8 mouse cellular contexts compared by ENCODE assay signal in the genomic region with DNA sequence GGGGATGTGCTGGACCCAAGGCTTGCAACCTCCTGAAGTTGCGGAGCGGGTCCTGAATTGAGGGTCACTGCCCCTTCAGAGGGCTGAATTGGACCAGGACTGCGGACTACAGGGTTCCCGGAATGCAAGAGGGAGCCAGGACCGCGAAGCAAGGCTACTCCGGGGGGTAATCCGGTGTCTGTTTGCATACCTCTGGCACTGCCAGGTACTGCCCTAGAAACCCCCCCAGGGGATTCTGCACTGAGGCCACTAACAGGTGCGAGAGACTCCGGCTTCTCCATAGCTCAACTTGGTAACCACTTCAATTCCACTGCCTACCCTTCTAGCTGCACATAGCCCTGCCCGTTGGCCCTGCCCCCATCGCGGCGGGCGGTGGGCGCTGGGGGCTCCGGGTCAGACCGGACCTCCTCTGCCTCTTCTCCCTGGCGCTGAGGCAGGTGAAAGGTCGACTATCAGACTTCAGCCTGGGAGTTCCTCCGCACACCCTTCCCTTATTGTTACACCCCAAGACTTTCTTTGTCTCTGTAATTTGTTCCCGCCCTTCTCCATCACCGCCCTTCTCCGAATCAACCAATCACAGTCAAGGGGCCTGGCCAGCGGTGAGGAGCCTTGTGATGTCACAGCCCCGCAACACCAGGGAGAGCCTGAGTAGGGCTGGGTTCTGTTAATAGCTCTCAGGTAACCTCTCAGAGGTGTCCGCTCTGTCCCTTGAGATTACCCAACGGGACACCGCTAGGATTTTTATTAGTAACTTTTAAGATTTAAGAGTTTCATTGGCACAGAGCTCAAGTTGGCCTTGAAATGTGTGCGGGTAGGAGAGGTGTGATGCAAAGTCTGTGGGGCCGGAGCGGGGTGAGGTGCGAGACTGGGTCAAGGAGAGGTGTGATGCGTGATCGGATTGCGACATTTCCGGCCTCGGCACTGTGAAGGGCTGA. TPM values are rescaled to one million over a fixed set of nuclear protein-coding genes. Genes with fewer than 3 reads are reported as not detected.
DNase-seq lines count a peak whose midpoint lies in the region; ATAC-seq lines count a peak whose summit lies in the region.

A gene (minus strand): TSS at position 517 of the 935 bp plus-strand sequence.
A gene (plus strand): TSS at position 602 of the 935 bp plus-strand sequence.

- H3K4me1 ChIP-seq in hindbrain, embryonic 12.5 days = peaks cover 35% of the 10 kb centered on the region

- H3K36me3 ChIP-seq in hindbrain, embryonic 12.5 days = peaks cover 22% of the 10 kb centered on the region

- peak; percentile 95 for DNase-seq in NIH3T3 (ENCODE audit: low read depth)
- DNase-seq in cerebellum, adult 9-11 months = peak; percentile 93
- peak; percentile 86 to 88 for DNase-seq in frontal cortex, postnatal 10 days (ENCODE audit: low spot score in 2 of 2)
- peak; percentile 83 to 93 for DNase-seq in layer of hippocampus, postnatal 14 days (ENCODE audit: low spot score in 2 of 2)
- DNase-seq in lung, postnatal 14 days = peak; percentile 91
- DNase-seq in retina, adult 2 months (ENCODE audit: low read depth, low spot score) = peak; percentile 78
- peak; percentile 87 to 94 for DNase-seq in thymus, postnatal 36 days

- no peaks in the 10 kb centered on the region for H3K9me3 ChIP-seq in hindbrain, embryonic 12.5 days (replicated peaks)

- H3K27me3 ChIP-seq in hindbrain, embryonic 12.5 days = no peaks in the 10 kb centered on the region

- ATAC-seq in hindbrain, embryonic 12.5 days (ENCODE audit: low FRiP score) = peak; percentile 95

- H3K27ac ChIP-seq in hindbrain, embryonic 12.5 days = peak within 1 kb of the TSS; percentile 89

- H3K9ac ChIP-seq in hindbrain, embryonic 12.5 days = peak within 1 kb of the TSS; percentile 97

- H3K4me3 ChIP-seq in hindbrain, embryonic 12.5 days = peak within 1 kb of the TSS; percentile 93

- under 1% methylated on average over 38 of the region's 38 CpGs for WGBS in hindbrain, embryonic 12.5 days

- H3K4me2 ChIP-seq in hindbrain, embryonic 12.5 days (replicated peaks) = peak within 1 kb of the TSS; percentile 96

RNA-seq across cellular contexts. Expression of the first gene that starts in this region (rescaled TPM):
- 17.8 TPM in 2 replicates for polyA plus RNA-seq in hindbrain, embryonic 12.5 days (2016; fragmentation: Nextera tagmentation; extraction: Ambion mirVana)
- 1 to 10 TPM; 1.5 to 2.1 TPM for total RNA-seq in layer of hippocampus, postnatal 14 days (2021)

RNA-seq across cellular contexts. Expression of the second gene that starts in this region (rescaled TPM):
- polyA plus RNA-seq in hindbrain, embryonic 12.5 days (2016; fragmentation: Nextera tagmentation; extraction: Ambion mirVana) = 15.0 and 15.2 TPM in 2 replicates
- 100 to 1,000 TPM; 108 to 124 TPM for total RNA-seq in layer of hippocampus, postnatal 14 days (2021)

Comparison
In these comparisons a context has a peak if more than half of its experiments do, and no peak if none do; other contexts are left out.
1. Peak in every context shown above with its lines: DNase-seq, ATAC-seq, H3K4me3 ChIP-seq and H3K27ac ChIP-seq.